ENCODE assay signal across 8 mouse cellular contexts in the genomic region with DNA sequence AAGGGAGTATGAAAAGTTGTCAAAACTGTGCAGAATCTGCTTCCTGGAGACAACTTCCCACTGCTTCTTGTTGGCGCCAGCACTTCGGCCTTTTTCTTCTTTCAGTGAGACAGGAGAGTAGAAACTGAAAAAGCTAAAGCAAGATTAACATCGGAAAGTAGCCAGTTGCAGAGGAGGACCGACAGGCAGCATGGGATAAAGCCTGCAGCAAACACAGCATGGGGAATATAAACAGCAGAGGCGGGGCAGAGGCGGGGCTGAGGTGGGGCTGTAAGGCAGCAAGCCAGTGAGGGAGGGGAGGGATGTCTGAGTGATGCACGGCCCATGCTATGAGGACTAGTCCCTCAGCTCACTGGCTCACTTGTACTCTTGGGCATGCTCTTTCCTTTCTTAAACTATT.
DNase-seq lines count a peak whose midpoint lies in the region; ATAC-seq and TF ChIP-seq lines count a peak whose summit lies in the region.

No protein-coding gene starts in this region.

- no peak for TF ChIP-seq CTCF in liver, postnatal 0 days (IDR thresholded peaks at IDR 0.05; ENCODE audit: low read depth)

- H3K27me3 ChIP-seq in forebrain, embryonic 16.5 days (replicated peaks; ENCODE audit: control insufficient read depth, insufficient read depth, low read length): no peaks in the 10 kb centered on the region
- H3K27me3 ChIP-seq in forebrain, embryonic 10.5 days (ENCODE audit: poor library complexity, severe bottlenecking): peaks cover 4% of the 10 kb centered on the region; the same call in 1 of the 2 replicates
- no peaks in the 10 kb centered on the region for H3K27me3 ChIP-seq in liver, postnatal 0 days (ENCODE audit: insufficient read depth, low read length)
- H3K27me3 ChIP-seq in myocyte (ENCODE audit: control insufficient read depth, insufficient read depth, insufficient read length): no peaks in the 10 kb centered on the region
- H3K27me3 ChIP-seq in neural tube, embryonic 15.5 days (replicated peaks): no peaks in the 10 kb centered on the region

- no peak overlapping the region for H3K27ac ChIP-seq in forebrain, embryonic 16.5 days (ENCODE audit: low read length)
- no peak overlapping the region for H3K27ac ChIP-seq in forebrain, embryonic 10.5 days
- no peak overlapping the region for H3K27ac ChIP-seq in liver, postnatal 0 days (ENCODE audit: low read depth)
- no peak overlapping the region for H3K27ac ChIP-seq in neural tube, embryonic 15.5 days (replicated peaks)

- no peaks in the 10 kb centered on the region for H3K9me3 ChIP-seq in forebrain, embryonic 16.5 days (ENCODE audit: control insufficient read depth, low read length)
- H3K9me3 ChIP-seq in forebrain, embryonic 10.5 days: no peaks in the 10 kb centered on the region
- no peaks in the 10 kb centered on the region for H3K9me3 ChIP-seq in liver, postnatal 0 days (ENCODE audit: low read length)
- H3K9me3 ChIP-seq in neural tube, embryonic 15.5 days (replicated peaks): no peaks in the 10 kb centered on the region

- peak; percentile 54; the same call in 1 of the 2 replicates for ATAC-seq in forebrain, embryonic 16.5 days
- no peak for ATAC-seq in liver, postnatal 0 days
- ATAC-seq in neural tube, embryonic 15.5 days (ENCODE audit: low FRiP score): no peak

- no peaks in the 10 kb centered on the region for H3K79me2 ChIP-seq in myocyte (ENCODE audit: control insufficient read depth, insufficient read depth)

- H3K4me3 ChIP-seq in forebrain, embryonic 16.5 days (replicated peaks; ENCODE audit: low read length): no peak overlapping the region
- H3K4me3 ChIP-seq in forebrain, embryonic 10.5 days: no peak overlapping the region
- no peak overlapping the region for H3K4me3 ChIP-seq in liver, postnatal 0 days (ENCODE audit: low read depth, low read length)
- no peak overlapping the region for H3K4me3 ChIP-seq in myocyte
- no peak overlapping the region for H3K4me3 ChIP-seq in neural tube, embryonic 15.5 days (replicated peaks)

- 13% methylated on average over 7 of the region's 7 CpGs for WGBS in forebrain, embryonic 16.5 days
- WGBS in forebrain, embryonic 10.5 days: 20% methylated on average over 7 of the region's 7 CpGs
- WGBS in liver, postnatal 0 days (ENCODE audit: insufficient replicate concordance): 18% methylated on average over 7 of the region's 7 CpGs
- 15% methylated on average over 7 of the region's 7 CpGs for WGBS in neural tube, embryonic 15.5 days

- no peaks in the 10 kb centered on the region for H3K36me3 ChIP-seq in forebrain, embryonic 16.5 days (ENCODE audit: control insufficient read depth, insufficient read depth)
- no peaks in the 10 kb centered on the region for H3K36me3 ChIP-seq in forebrain, embryonic 10.5 days (replicated peaks)
- H3K36me3 ChIP-seq in liver, postnatal 0 days (replicated peaks; ENCODE audit: insufficient read depth, low read length): no peaks in the 10 kb centered on the region
- H3K36me3 ChIP-seq in myocyte (ENCODE audit: control insufficient read depth, insufficient read depth): no peaks in the 10 kb centered on the region
- H3K36me3 ChIP-seq in neural tube, embryonic 15.5 days: no peaks in the 10 kb centered on the region

- no peak overlapping the region for H3ac ChIP-seq in myocyte (ENCODE audit: control insufficient read depth, insufficient read length)

- TF ChIP-seq POLR2A in myocyte (IDR thresholded peaks at IDR 0.05; ENCODE audit: insufficient read length, low read depth): no peak

- TF ChIP-seq EP300 in liver, postnatal 0 days (IDR thresholded peaks at IDR 0.05; ENCODE audit: low read depth): no peak

- 0 out of 2 replicates have a peak, but pooled peaks cover 3% of the 10 kb centered on the region for H3K4me1 ChIP-seq in forebrain, embryonic 16.5 days (replicated peaks; ENCODE audit: control insufficient read depth, insufficient read depth, low read length)
- peaks cover 6% of the 10 kb centered on the region for H3K4me1 ChIP-seq in forebrain, embryonic 10.5 days
- H3K4me1 ChIP-seq in liver, postnatal 0 days (ENCODE audit: insufficient read depth): no peaks in the 10 kb centered on the region
- no peaks in the 10 kb centered on the region for H3K4me1 ChIP-seq in neural tube, embryonic 15.5 days

- no peak overlapping the region for H3K9ac ChIP-seq in forebrain, embryonic 16.5 days (replicated peaks; ENCODE audit: low read depth, low read length)
- no peak overlapping the region for H3K9ac ChIP-seq in liver, postnatal 0 days (replicated peaks)
- H3K9ac ChIP-seq in neural tube, embryonic 15.5 days (replicated peaks): no peak overlapping the region

- no peak for DNase-seq in forebrain, embryonic 10.5 days (ENCODE audit: extremely low spot score, low spot score)
- DNase-seq in liver: peak; percentile 26
- DNase-seq in liver, postnatal 0 days: no peak
- DNase-seq in frontal cortex, postnatal 10 days (ENCODE audit: low spot score in 2 of 2): peak; percentile 16 to 25
- DNase-seq in urinary bladder, postnatal 10 days (ENCODE audit: low spot score): no peak

- no peak overlapping the region for H3K4me2 ChIP-seq in forebrain, embryonic 16.5 days (ENCODE audit: low read length)
- no peak overlapping the region for H3K4me2 ChIP-seq in liver, postnatal 0 days (ENCODE audit: low read depth, low read length)
- peak overlapping the region; percentile 30 for H3K4me2 ChIP-seq in myocyte (ENCODE audit: low read depth)
- no peak overlapping the region for H3K4me2 ChIP-seq in neural tube, embryonic 15.5 days

TF ChIP-seq in myocyte, 11 proteins besides CTCF, POLR2A, EP300 and RAD21:
- TF ChIP-seq CEBPB (IDR thresholded peaks at IDR 0.05; ENCODE audit: insufficient read depth, poor library complexity, severe bottlenecking): no peak
- no peak for TF ChIP-seq MYOG (IDR thresholded peaks at IDR 0.05; ENCODE audit: control insufficient read depth in 1 of 3, insufficient read depth in 1 of 3, insufficient read length in 2 of 3, low read depth in 2 of 3)
- TF ChIP-seq E2F4 (IDR thresholded peaks at IDR 0.05; ENCODE audit: insufficient read depth): no peak
- TF ChIP-seq MAX (IDR thresholded peaks at IDR 0.05; ENCODE audit: low read depth): no peak
- no peak for TF ChIP-seq POLR2AphosphoS2 (IDR thresholded peaks at IDR 0.05; ENCODE audit: insufficient read length, low read depth)
- TF ChIP-seq USF1 (IDR thresholded peaks at IDR 0.05; ENCODE audit: low read depth): no peak
- TF ChIP-seq MYOD1 (IDR thresholded peaks at IDR 0.05; ENCODE audit: control insufficient read depth in 1 of 3, insufficient read length in 2 of 3, low read depth in 2 of 3): no peak
- no peak for TF ChIP-seq SRF (IDR thresholded peaks at IDR 0.05; ENCODE audit: control insufficient read depth, insufficient read length, low read depth)
- TF ChIP-seq TCF12 (IDR thresholded peaks at IDR 0.05; ENCODE audit: insufficient read depth, poor library complexity, severe bottlenecking): no peak
- no peak for TF ChIP-seq REST (IDR thresholded peaks at IDR 0.05; ENCODE audit: insufficient read depth, insufficient read length)
- TF ChIP-seq TCF3 (IDR thresholded peaks at IDR 0.05; ENCODE audit: insufficient read length, low read depth): no peak
TF ChIP-seq in myocyte: peak in this region for 0.

Comparison
In these comparisons a context has a peak if more than half of its experiments do, and no peak if none do; other contexts are left out.
1. DNase-seq: peak in liver (single experiment) and frontal cortex, postnatal 10 days (2 of 2); none in forebrain, embryonic 10.5 days (single experiment), liver, postnatal 0 days (single experiment) and urinary bladder, postnatal 10 days (single experiment).